Mouse (Mus musculus) heart, postnatal 36 days (tissue): ENCODE measurements at regions not wholly inside any gene's neighbourhood (a gene's known extent, or its start where the extent isn't known, plus 50 kb on each side); places are given as distances from the start of the nearest gene placed in this dataset.
"Not testable (repeated sequence)": the region's sequence is repeated elsewhere in the genome, so short reads cannot be mapped to it uniquely, and the experiment has no call there.

Source experiments
- DNase-seq, 2 experiments: peaks; one replicate each; pipeline ENCODE4 v3.0.0; 2021 to 2022
- intact Hi-C: fragments of 180-260 bp; cut with DNase I; formaldehyde crosslinking; loops from one replicate; pipeline ENCODE4 v1.15.1; 2025

DNA sequence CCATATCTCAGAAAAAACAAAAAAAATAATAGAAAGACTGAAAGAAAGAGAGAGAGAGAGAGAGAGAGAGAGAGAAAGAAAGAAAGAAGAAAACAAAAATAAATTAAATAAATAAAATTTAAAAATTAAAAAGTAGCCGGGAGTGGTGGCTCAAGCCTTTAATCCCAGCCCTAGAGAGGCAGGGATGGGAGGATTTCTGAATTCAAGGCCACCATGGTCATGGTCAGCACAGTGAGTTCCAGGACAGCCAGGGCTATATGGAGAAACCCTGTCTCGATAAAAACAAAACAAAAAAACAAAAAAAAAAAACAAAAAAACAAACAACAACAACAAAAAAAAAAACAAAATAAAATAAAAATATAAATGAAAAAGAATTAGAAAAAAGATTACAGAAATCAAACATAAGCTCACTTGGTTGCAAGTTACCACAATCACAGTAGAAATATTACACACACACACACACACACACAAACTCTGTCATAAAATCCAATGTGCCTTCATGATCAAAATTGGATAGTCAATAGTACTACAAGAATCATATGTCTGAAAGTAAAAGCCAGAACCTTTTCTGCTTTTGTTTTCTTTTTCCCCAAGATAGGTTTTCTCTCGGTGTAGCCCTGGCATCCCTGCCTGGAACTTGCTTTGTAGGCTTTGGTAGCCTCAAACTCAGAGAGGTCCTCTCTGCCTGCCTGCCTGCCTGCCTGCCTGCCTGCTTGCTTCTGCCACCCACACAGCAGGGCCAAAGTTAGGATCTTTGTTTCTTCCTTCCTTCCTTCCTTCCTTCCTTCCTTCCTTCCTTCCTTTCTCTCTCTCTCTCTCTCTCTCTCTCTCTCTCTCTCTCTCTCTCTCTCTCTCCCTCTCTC, 476.1 kb upstream of the Olfr161 start:
- DNase-seq, result peak; percentile 28 to 39

GRCm38 (mm10) chr16:3115336-3116112, 475.3 kb upstream of the Olfr161 start:
- intact Hi-C loops, result not testable (repeated sequence)
- DNase-seq, result peak in 1 of 2 experiments; percentile 35

More for the DNA sequence above, 476.1 kb upstream of the Olfr161 start:
- intact Hi-C loops, result not testable (repeated sequence)

DNA sequence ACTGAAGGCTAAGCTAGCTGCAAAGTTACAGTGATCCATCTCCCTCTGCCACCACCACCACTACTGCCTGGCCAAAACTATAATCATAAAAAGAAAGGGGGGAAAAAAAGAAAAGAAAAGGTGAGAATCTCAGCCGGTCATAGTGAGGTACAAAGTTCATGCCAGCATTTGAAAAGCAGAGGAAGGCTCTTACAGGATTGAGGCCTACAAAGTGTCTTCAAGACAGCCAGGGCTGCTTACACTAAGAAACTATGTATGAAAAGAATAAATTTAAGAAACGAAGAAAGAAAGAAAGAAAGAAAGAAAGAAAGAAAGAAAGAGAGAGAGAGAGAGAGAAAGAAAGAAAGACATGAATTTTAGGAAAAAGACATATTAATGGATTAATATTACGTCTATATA, 474.7 kb upstream of the Olfr161 start:
- intact Hi-C loops, result not testable (repeated sequence)

GRCm38 (mm10) chr16:3121216-3121615, 469.6 kb upstream of the Olfr161 start:
- DNase-seq, intact Hi-C loops: not testable (repeated sequence)

More for the DNA sequence above, 474.7 kb upstream of the Olfr161 start:
- DNase-seq, result peak; percentile 24 to 35

- intact Hi-C loops, DNase-seq: not testable (repeated sequence)
Measured at GRCm38 (mm10) chr16:3122145-3122860, 468.5 kb upstream of the Olfr161 start.

DNA sequence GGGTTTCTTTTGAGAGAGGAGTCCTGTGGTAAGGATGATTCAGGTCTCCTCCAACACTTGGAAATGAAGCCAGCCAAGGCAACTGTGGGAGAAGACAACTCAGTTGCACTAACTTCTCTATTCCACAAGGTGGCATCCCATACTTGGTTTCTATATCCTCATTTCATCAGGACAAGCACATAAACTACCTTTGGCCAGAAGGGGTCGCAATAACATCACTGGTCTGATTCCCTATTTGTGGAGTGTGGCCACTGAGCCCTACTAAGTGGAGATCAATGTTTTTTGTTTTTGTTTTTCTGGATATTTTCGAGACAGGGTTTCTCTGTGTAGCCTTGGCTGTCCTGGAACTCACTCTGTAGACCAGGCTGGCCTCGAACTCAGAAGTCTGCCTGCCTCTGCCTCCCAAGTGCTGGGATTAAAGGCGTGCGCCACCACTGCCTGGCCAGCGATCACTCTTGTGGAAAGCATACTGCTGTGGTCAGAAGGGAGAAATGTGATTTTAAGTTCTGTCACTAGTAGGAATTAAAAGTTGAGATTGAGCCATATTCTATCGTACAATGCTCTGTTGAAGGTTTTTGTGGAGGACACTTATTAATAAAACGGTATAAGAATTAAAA, 467.9 kb upstream of the Olfr161 start:
- DNase-seq, result peak; percentile 20 to 33
- intact Hi-C loops, result not testable (repeated sequence)

- intact Hi-C loops, DNase-seq: not testable (repeated sequence)
Measured at GRCm38 (mm10) chr16:3127317-3127716, 463.5 kb upstream of the Olfr161 start.
